Mouse (Mus musculus) stomach, adult 2 months (tissue): Measurements from ENCODE around the gene Med1. TPM values are rescaled to one million over a fixed set of nuclear protein-coding genes. Genes with fewer than 3 reads are reported as not detected.

Source experiments
- polyA plus RNA-seq: library from polyadenylated mRNA; depleted of rRNA; stranded (reverse); fragments of >200 nt; gene quantifications from 2 replicates; pipeline ENCODE4 v1.2.3, GENCODE M21; 2012; rRNA removed

Gene Med1
- 1.3 and 2.2 TPM in 2 replicates for polyA plus RNA-seq

DNA sequence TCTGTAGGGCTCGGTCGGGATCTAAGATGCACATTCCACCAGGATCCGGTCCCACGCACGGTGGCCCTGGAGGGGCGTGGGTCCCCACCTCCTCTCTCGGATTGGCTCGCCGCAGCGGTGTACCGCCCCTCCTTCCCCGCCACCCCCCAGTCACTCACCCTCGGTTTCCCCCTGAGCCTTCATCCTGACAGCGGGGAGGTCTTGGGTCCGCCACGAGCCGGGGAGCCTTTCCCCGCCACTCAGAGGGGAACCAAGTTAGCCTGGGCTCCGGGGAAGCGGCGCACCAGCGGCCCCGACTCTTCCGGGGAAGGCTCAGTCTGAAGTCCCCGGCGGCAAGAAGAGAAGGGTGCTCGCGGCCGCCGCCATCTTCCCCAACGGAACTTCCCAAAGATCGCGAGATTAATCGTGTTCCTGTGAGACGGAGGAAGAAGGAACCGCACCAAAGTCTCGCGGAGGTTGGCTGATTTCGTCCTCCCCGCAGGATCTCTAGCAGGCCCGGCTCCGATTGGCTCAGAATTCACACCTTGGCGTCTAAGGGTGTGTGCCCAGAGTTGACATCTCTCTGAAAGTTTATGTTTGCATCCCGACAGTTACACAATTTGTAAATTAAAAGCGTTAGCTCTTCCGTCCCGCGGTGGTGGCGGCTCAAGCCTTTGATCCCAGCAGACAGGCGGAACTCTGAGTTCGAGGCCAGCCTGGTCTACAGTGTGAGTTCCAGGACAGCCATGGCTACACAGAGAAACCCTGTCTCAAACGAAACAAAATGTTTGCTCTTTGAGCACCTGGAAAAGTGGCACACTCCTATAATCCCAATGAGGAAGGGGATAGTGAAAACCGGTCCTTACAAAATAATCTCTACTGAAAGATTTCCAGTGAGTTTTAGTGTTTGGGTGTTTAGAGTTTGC lies at the start of gene Med1:
Gene Med1, minus strand, starts transcription at position 393 of the 905 bp plus-strand sequence.

DNA sequence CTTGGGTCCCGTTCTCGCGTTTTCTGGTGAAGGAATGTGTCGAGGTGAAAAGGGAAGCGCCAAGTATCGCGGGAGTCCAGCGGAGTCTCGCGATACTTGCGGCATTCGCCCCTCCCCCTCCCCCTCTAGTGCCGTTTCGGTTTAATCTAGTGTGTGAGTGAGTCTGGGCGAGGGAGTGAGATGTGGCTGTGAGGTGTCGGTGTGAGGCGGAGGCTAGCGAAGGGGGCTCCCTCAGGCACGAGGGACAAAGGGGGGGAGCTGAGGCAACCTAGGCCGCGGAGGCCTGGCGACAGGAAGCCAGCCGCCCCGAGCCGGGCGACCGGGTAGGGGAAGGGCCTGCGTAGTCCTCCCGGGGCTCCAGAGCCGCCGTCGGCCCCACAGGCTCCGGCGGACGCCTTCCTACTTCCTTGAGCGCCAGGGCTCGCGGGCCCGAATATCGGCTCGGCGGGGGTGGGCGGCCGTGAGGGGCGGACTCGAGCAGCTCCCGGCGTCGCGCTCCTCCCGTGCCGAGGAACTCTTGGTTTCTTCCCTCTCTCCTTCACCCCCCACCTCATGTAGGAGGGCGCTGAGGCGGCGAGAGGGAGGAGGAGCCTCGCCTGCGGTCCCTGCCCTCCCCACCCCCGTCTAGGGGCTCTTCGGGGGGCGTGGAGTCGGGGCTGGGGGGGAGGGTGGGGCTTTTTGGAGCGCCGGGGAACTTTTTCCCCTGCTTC lies 9.7 kb upstream of the Med1 start, which contains the start of gene Cdk12:
Gene Cdk12, plus strand, starts transcription at position 419 of the 710 bp plus-strand sequence.

DNA sequence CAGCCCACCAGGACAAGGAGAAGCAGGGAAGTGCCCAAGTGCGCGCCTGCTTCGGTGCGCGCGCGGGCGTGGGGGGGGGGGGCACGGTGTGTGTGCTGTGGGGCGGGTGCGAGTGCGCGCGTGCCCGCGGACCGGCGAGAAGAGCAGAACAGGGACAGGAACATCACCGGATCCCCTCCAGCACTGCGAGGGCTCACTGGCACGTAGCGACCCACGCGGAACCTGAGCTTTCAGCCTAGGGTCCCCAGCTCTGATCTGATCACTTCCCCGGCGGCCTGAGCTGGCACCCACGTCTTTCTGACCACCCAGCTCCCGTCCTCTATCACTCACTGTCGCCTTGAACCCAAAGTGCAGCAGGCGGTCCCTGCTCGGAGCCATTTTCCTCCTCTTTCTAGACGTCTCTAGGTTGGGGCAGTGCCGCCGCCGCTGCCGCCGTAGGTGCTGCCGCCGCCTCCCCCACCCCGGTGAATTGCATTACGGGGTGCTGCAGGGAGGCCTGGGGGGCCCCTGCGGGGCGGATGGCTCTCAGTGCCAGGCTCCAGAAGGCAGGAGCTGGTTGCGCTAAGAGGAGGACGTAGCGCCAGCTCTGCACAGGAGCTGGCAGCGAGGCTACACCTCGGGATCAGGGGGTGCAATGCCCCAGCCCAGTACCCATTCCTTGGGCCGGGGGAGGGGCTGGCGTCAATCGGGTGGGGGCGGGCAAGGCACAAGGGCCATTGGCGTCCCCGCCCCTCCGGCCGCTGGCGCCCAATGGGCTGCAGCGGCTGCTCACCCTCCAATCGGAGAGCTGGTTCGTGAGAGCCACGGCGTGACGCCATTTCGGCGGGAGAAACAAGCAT lies 43.1 kb downstream of the Med1 start, which contains the start of gene Fbxl20:
Gene Fbxl20, minus strand, starts transcription at position 618 of the 839 bp plus-strand sequence.

Other genes starting within 250 kb of the Med1 start
- 0.67 and 0.73 TPM in 2 replicates for gene Plxdc1, start 206.8 kb downstream of the Med1 start, polyA plus RNA-seq
- gene Arl5c, start 197.1 kb downstream of the Med1 start, polyA plus RNA-seq, result 0.55 and 0.78 TPM in 2 replicates
- gene Cacnb1, start 170.3 kb downstream of the Med1 start, polyA plus RNA-seq, result 9.5 and 10.0 TPM in 2 replicates
- gene Rpl19, start 166.6 kb downstream of the Med1 start, polyA plus RNA-seq, result 123 and 146 TPM in 2 replicates
- gene Stac2, start 139.8 kb downstream of the Med1 start, polyA plus RNA-seq, result 0.22 and 0.30 TPM in 2 replicates
- gene Fbxl20, start 42.9 kb downstream of the Med1 start, polyA plus RNA-seq, result 9.0 and 9.2 TPM in 2 replicates
- 2.0 and 3.1 TPM in 2 replicates for gene Cdk12, start 9.8 kb upstream of the Med1 start, polyA plus RNA-seq
- gene Neurod2, start 136.4 kb upstream of the Med1 start, polyA plus RNA-seq, result not detected in 2 replicates
- 31.9 and 53.0 TPM in 2 replicates for gene Ppp1r1b, start 155.1 kb upstream of the Med1 start, polyA plus RNA-seq
- 48.4 and 53.8 TPM in 2 replicates for gene Stard3, start 165.1 kb upstream of the Med1 start, polyA plus RNA-seq
- 32.7 and 42.1 TPM in 2 replicates for gene Tcap, start 190.5 kb upstream of the Med1 start, polyA plus RNA-seq
- 0.16 TPM in 1 of 2 replicates, not detected in the other for gene Pnmt, start 193.2 kb upstream of the Med1 start, polyA plus RNA-seq
- gene Pgap3, start 207.2 kb upstream of the Med1 start, polyA plus RNA-seq, result 17.5 and 17.6 TPM in 2 replicates
- 31.2 and 35.3 TPM in 2 replicates for gene Erbb2, start 219.2 kb upstream of the Med1 start, polyA plus RNA-seq
- 22.9 and 23.3 TPM in 2 replicates for gene Mien1, start 245.7 kb upstream of the Med1 start, polyA plus RNA-seq